Mouse (Mus musculus) right cerebral cortex, adult 2 months (tissue): ENCODE results near the gene Neurog3.

Experiments used
- DNase-seq, 2 experiments: peaks; one replicate each; pipeline ENCODE4 v3.0.0; 2021 to 2022; ENCODE audit warnings: low spot score in 2 of 2

The Neurog3 gene

GRCm38 (mm10) chr10:62137150-62137549, 4.3 kb downstream of the Neurog3 start:
- DNase-seq, result no peak

- no peak for DNase-seq
These were observed 5.2 kb downstream of the Neurog3 start for GRCm38 (mm10) chr10:62138040-62138439.

DNA sequence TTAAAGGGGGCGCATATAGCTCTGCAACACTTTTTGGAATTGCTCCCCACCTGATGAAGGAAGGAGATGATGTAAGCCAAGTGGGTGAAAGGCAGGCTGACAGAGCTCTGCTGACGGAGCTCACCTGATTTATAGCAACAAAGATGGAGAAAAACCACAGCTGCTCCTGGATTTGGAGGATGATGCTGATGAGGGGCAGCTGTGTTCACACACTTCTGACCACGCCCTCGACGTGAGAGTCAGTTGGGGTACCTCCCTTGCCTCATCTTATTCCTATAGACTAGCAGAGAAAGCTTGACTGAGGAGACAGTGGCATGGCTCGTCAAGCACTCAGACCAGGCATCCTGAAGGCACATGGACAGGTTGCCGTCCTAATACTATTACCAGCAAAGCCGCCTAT, 10.9 kb downstream of the Neurog3 start, which contains the start of gene Fam241b:
Gene Fam241b, minus strand, starts transcription at position 101 of the 400 bp plus-strand sequence.
- DNase-seq, result no peak

DNA sequence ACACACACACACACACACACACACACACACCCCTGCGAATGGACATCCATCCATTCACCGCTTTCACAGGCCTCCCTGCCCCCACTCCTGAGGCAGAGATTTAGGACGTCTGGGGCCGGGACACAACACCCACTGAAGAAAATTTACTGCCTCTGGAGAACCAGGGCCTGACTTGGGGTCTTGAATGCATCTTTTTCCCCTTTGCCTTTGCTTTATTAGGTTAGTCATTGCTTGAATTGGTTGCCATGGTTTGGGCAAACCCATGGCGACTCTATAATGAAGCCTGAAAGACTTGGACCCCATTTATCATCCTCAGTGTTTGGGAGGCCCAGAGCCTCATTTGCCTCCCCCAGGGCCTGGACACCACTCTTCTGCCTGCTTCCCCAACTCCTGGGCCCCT, 13.1 kb downstream of the Neurog3 start:
- no peak for DNase-seq

- no peak for DNase-seq
These were observed 14.8 kb downstream of the Neurog3 start for GRCm38 (mm10) chr10:62147466-62148248.

DNA sequence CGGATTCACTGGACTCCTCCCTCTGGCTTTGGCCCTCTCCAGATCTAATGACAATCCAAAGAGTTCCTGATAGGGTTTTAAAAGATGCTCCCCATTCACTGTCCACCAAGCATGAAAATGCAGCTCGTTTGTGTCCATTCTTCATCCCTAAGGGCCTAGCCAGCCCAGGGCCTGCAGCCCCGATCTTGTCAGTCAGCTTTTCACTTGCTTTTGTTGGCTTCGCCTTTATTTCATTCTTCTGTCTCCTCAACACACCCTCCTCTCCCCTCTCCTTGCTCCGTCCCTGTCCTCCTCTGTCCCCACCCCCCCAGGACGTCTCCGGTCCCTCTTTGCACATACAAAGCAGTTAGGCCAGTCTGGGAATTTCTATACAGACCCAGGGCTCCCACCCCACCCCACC, 17.0 kb downstream of the Neurog3 start:
- DNase-seq, result no peak

DNA sequence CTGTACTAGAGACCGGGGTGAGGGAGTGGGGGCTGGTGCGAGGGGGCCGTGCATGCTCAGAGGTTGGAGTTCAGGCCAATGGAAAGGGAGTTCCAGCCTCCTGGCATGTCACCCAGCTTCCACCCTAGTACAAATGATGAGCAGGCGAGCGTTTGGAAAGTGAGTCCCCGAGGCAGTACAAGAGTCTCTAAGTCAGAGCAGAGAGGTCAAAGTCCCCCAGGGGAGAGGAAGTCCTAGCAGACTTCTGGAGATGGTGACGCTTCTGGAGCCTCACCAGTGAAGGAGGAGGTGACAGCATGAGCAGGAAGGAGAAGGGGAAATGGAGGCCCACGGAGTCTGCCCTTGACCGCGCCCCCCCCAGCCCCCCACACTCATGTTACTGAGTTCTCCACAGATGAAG, 29.5 kb downstream of the Neurog3 start:
- no peak for DNase-seq

GRCm38 (mm10) chr10:62172841-62173553, 40.1 kb downstream of the Neurog3 start:
- no peak for DNase-seq

- no peak for DNase-seq
These were observed 41.1 kb downstream of the Neurog3 start for GRCm38 (mm10) chr10:62173941-62174448.

GRCm38 (mm10) chr10:62174533-62175313, 41.8 kb downstream of the Neurog3 start:
- no peak for DNase-seq

DNA sequence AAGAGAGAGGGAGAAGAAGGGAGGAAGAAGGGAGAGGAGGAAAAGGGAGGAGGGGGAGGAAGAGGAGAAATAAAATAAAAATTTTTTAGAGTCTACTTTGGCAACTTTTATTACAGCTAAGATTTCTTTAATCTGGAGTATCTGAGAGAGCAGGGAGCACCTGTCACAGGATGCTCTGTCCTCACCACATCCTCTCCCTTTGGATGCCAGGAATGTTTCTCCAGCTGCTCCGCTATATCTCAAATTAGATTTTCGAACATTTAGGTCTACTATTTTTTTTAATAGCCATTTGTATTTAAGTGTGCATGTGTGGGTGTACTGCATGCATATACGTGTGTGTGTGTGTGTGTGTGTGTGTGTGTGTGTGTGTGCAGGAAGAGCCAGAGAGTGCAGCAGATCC, 47.1 kb downstream of the Neurog3 start:
- no peak for DNase-seq

DNA sequence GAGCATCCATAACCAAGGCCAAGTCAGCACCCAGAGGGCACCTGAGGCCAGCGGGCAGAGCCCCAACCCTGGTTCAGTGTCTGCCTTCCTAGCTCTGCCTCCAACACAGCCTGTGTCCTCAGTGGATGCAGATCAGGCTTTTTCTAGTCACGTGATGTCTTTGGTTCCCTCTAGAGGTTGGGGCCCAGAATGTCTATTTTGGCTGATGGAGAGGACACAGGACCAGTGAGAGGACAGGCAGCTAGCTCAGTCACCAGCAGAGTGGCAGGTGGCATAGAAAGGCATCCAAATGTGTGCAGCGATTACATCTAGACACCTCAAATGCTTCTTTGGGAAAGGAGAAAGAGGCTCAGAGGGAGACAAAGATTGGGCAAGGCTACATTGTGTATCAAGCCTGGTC, 48.8 kb downstream of the Neurog3 start:
- no peak for DNase-seq

DNA sequence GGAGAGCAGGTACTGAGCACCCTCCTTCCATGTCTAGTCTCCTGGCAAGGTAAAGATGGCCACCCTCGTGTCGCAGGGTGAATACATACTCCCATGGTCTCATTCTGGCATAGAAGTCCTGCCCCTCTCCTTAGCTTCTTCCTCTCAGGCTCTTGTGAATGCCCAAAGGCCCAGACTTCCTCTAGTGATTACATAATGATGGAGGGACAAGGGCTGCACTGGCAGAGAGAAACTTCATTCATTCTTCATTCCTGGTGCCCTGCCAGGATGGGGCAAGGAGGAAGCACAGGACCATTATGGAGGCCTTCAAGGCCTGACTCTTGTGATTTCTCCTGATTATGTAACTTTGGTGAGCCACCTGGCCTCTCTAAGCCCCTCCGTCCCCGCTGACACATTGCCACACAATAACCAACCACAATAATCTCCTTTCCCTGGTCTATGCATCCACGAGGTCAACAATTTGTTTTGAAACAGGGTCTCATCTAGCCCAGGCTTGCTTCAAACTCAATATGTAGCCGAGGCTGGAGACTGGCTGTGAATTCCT, 49.7 kb downstream of the Neurog3 start:
- no peak for DNase-seq

- peak; percentile 99 for DNase-seq
These were observed 50.2 kb downstream of the Neurog3 start for GRCm38 (mm10) chr10:62183053-62183452.
